Mouse (Mus musculus): ENCODE results near the gene Slc35f5.

Slc35f5 gene

GRCm38 (mm10) chr1:125575458-125576114, 15.2 kb downstream of the Slc35f5 start:
- DNase-seq (ENCODE audit: low spot score) = no peak

GRCm38 (mm10) chr1:125576965-125577364, 16.6 kb downstream of the Slc35f5 start:
- no peak for DNase-seq (ENCODE audit: low spot score)

GRCm38 (mm10) chr1:125578091-125578490, 17.7 kb downstream of the Slc35f5 start:
- no peak for DNase-seq (ENCODE audit: low spot score)

- DNase-seq (ENCODE audit: low spot score) = no peak
Observed at GRCm38 (mm10) chr1:125581134-125581533, 20.7 kb downstream of the Slc35f5 start.

- DNase-seq (ENCODE audit: low spot score) = no peak
Observed at GRCm38 (mm10) chr1:125603620-125604019, 43.2 kb downstream of the Slc35f5 start.

- DNase-seq (ENCODE audit: low spot score) = peak; percentile 87
Observed at GRCm38 (mm10) chr1:125607087-125607803, 46.9 kb downstream of the Slc35f5 start.

GRCm38 (mm10) chr1:125624376-125625076, 64.1 kb downstream of the Slc35f5 start:
- no peak for DNase-seq (ENCODE audit: low spot score)

GRCm38 (mm10) chr1:125639501-125640253, 79.3 kb downstream of the Slc35f5 start:
- peak; percentile 8 for DNase-seq (ENCODE audit: low spot score)

- DNase-seq (ENCODE audit: low spot score) = no peak
Observed at GRCm38 (mm10) chr1:125643643-125644042, 83.2 kb downstream of the Slc35f5 start.

Measured in ovary, postnatal 36 days (tissue).